Mouse (Mus musculus) granulocyte monocyte progenitor cell, adult 5-6 weeks (primary cell): ENCODE measurements around the gene Oas1h. TPM values are rescaled to one million over a fixed set of nuclear protein-coding genes. Genes with fewer than 3 reads are reported as not detected.
"Not testable (repeated sequence)": the region's sequence is repeated elsewhere in the genome, so short reads cannot be mapped to it uniquely, and the experiment has no call there.

Experiments used
- ATAC-seq: replicated peaks from 2 replicates; pipeline ENCODE4 v1.8.0; 2016; ENCODE audit warnings: mild to moderate bottlenecking, moderate TSS enrichment, inconsistent platforms; ENCODE audit not compliant: poor library complexity, severe bottlenecking
- total RNA-seq, 2 experiments: library from RNA; stranded (forward) in 1 of 2; stranded (reverse) in 1 of 2; fragments of 200-712, 200-1000 nt in 1 of 2; fragments of >200 nt in 1 of 2; fragmentation: Nextera tagmentation in 1 of 2; gene quantifications; 2 replicates each; pipeline ENCODE4 v1.2.3; 2014 to 2017

Oas1h gene
- total RNA-seq, 2 experiments from 2014 or later, result not detected

DNA sequence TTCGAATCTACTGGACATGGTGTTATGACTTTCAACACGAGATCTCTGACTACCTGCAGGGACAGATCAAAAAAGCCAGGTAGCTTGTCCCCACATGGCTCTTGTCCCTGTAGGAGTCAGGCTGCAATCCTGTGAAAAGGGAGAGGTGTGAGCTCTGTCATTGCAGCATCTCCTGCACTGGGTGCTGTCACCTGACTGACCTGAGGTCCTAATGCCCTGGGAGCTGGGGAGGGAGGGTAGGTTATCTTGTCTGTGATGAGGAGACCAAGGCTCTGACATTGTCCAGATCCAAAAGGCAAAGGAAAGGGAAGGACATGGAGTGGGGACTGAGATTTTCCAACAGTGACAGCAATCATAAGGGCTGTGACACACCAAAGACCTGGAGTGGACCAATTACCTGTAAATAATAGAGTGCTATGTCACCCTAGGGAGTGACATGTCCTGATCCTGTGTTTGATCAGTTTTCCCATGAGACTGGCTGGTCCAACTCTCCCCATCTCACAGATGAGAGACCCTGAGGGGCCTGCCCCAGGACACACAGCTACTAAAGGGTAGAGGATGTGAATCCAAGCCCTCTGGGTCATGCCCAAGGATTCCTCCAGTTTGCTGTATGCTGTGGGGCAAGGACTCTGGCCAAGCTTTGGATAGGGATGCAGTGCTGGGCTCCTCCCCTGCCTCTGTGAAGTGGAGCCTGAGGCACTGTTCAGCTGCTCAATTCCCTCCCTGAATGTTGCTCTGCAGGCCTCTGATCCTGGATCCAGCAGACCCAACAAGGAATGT lies 58.1 kb downstream of the Oas1h start:
- not testable (repeated sequence) for ATAC-seq

DNA sequence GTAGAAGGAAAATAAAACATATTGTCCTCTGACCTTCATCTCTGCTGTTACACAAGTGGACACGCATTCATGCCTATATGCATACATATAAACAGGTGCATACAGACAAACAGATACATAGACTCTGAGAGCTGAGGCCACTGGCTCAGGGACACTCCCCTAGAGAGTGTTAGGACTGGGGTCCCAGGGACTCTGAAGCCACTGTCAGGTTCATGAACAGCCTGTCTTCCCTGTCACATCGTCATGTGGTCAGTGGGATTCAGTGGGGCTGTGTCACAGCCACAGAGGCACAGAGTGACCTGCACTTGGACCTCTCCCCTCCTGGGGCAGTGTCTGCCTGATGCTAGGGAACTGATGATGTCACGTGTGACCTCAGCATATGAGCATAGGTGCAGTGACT lies 59.1 kb downstream of the Oas1h start:
- no peak for ATAC-seq

Other genes starting within 250 kb of the Oas1h start
- gene Rita1, start 248.8 kb upstream of the Oas1h start, total RNA-seq (2014; fragmentation: Nextera tagmentation), result 3.0 and 5.3 TPM in 2 replicates
- 1.8 and 3.9 TPM in 2 replicates for gene Rita1, start 248.8 kb upstream of the Oas1h start, total RNA-seq (2017)
- gene Ddx54, start 248.7 kb upstream of the Oas1h start, total RNA-seq (2014; fragmentation: Nextera tagmentation), result 21.5 and 27.9 TPM in 2 replicates
- gene Ddx54, start 248.7 kb upstream of the Oas1h start, total RNA-seq (2017), result 33.1 and 38.7 TPM in 2 replicates
- not detected in 2 replicates for gene Cfap73, start 227.2 kb upstream of the Oas1h start, total RNA-seq (2014; fragmentation: Nextera tagmentation)
- not detected in 2 replicates for gene Cfap73, start 227.2 kb upstream of the Oas1h start, total RNA-seq (2017)
- gene Rasal1, start 212.6 kb upstream of the Oas1h start, total RNA-seq (2014; fragmentation: Nextera tagmentation), result not detected in 2 replicates
- not detected in 2 replicates for gene Rasal1, start 212.6 kb upstream of the Oas1h start, total RNA-seq (2017)
- not detected in 2 replicates for gene Dtx1, start 149.5 kb upstream of the Oas1h start, total RNA-seq (2014; fragmentation: Nextera tagmentation)
- gene Dtx1, start 149.5 kb upstream of the Oas1h start, total RNA-seq (2017), result not detected in 2 replicates
- 0.47 TPM in 1 of 2 replicates, not detected in the other for gene Oas2, start 111.6 kb upstream of the Oas1h start, total RNA-seq (2014; fragmentation: Nextera tagmentation)
- 1.0 TPM in 1 of 2 replicates, not detected in the other for gene Oas2, start 111.6 kb upstream of the Oas1h start, total RNA-seq (2017)
- 0.17 and 1.3 TPM in 2 replicates for gene Oas3, start 83.8 kb upstream of the Oas1h start, total RNA-seq (2014; fragmentation: Nextera tagmentation)
- gene Oas3, start 83.8 kb upstream of the Oas1h start, total RNA-seq (2017), result 0.77 and 0.90 TPM in 2 replicates
- gene Oas1e, start 65.9 kb upstream of the Oas1h start, total RNA-seq (2014; fragmentation: Nextera tagmentation), result not detected in 2 replicates
- not detected in 2 replicates for gene Oas1e, start 65.9 kb upstream of the Oas1h start, total RNA-seq (2017)
- gene Oas1c, start 48.9 kb upstream of the Oas1h start, total RNA-seq (2014; fragmentation: Nextera tagmentation), result 3.8 TPM in 1 of 2 replicates, not detected in the other
- 0.21 and 2.5 TPM in 2 replicates for gene Oas1c, start 48.9 kb upstream of the Oas1h start, total RNA-seq (2017)
- not detected in 2 replicates for gene Oas1f, start 14.1 kb upstream of the Oas1h start, total RNA-seq (2014; fragmentation: Nextera tagmentation)
- not detected in 2 replicates for gene Oas1f, start 14.1 kb upstream of the Oas1h start, total RNA-seq (2017)
- gene Oas1g, start 26.2 kb downstream of the Oas1h start, total RNA-seq (2014; fragmentation: Nextera tagmentation), result 2.9 TPM in 1 of 2 replicates, not detected in the other
- 1.6 TPM in 1 of 2 replicates, not detected in the other for gene Oas1g, start 26.2 kb downstream of the Oas1h start, total RNA-seq (2017)
- 11.6 and 14.6 TPM in 2 replicates for gene Oas1a, start 46.1 kb downstream of the Oas1h start, total RNA-seq (2014; fragmentation: Nextera tagmentation)
- gene Oas1a, start 46.1 kb downstream of the Oas1h start, total RNA-seq (2017), result 10.4 and 14.3 TPM in 2 replicates
- not detected in 2 replicates for gene Oas1d, start 53.1 kb downstream of the Oas1h start, total RNA-seq (2014; fragmentation: Nextera tagmentation)
- not detected in 2 replicates for gene Oas1d, start 53.1 kb downstream of the Oas1h start, total RNA-seq (2017)
- not detected in 2 replicates for gene Rph3a, start 148.7 kb downstream of the Oas1h start, total RNA-seq (2014; fragmentation: Nextera tagmentation)
- 0.22 TPM in 1 of 2 replicates, not detected in the other for gene Rph3a, start 148.7 kb downstream of the Oas1h start, total RNA-seq (2017)